Mouse (Mus musculus): ENCODE data around the gene Adam23. TPM values are rescaled to one million over a fixed set of nuclear protein-coding genes. Genes with fewer than 3 reads are reported as not detected.
"Not testable (repeated sequence)": the region's sequence is repeated elsewhere in the genome, so short reads cannot be mapped to it uniquely, and the experiment has no call there.

The Adam23 gene
- polyA plus RNA-seq, 1 experiment from 2014 or later, result 9.2 TPM

GRCm38 (mm10) chr1:63630390-63630789, 184.7 kb downstream of the Adam23 start:
- not testable (repeated sequence) for DNase-seq (ENCODE audit: low spot score); ATAC-seq (ENCODE audit: low FRiP score); H3K4me2 ChIP-seq (replicated peaks; ENCODE audit: low read depth, low read length)

DNA sequence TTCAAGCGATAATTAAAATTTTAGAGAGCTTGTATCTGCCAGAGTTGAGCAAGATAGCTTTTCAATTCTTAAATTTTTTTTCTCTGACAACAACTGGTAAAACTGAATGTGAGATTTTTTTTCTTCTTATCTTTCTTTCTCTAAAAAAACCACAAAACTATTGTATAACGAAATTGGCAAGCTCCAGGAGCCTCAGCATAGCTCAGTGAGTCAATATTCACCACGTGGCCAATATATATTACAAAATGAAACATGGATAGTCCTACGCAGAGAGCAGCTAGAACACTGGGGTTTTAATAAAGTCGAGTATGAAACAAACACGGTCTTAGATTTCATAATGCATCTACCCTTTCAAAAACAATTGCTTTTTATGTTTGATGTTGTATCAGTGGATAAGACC, 194.2 kb downstream of the Adam23 start:
- H3K9me3 ChIP-seq (ENCODE audit: control insufficient read depth, low read length), result no peaks in the 10 kb centered on the region
- no peak overlapping the region for H3K4me2 ChIP-seq (replicated peaks; ENCODE audit: low read depth, low read length)
- no peak for DNase-seq (ENCODE audit: low spot score)
- H3K36me3 ChIP-seq (ENCODE audit: control insufficient read depth, insufficient read depth, low read length), result no peaks in the 10 kb centered on the region
- WGBS, result 78% methylated on average over 6 of the region's 6 CpGs
- no peak overlapping the region for H3K27ac ChIP-seq (ENCODE audit: low read depth, low read length)
- no peak overlapping the region for H3K4me3 ChIP-seq (ENCODE audit: low read depth, low read length)
- H3K27me3 ChIP-seq (ENCODE audit: control insufficient read depth, insufficient read depth, low read length), result no peaks in the 10 kb centered on the region
- no peaks in the 10 kb centered on the region for H3K4me1 ChIP-seq (replicated peaks; ENCODE audit: control insufficient read depth, insufficient read depth, low read length)
- ATAC-seq (ENCODE audit: low FRiP score), result no peak
- no peak overlapping the region for H3K9ac ChIP-seq (ENCODE audit: low read depth, low read length)

More at GRCm38 (mm10) chr1:63630390-63630789, 184.7 kb downstream of the Adam23 start:
- not testable (repeated sequence) for H3K9me3 ChIP-seq (ENCODE audit: control insufficient read depth, low read length); H3K27me3 ChIP-seq (ENCODE audit: control insufficient read depth, insufficient read depth, low read length); H3K9ac ChIP-seq (ENCODE audit: low read depth, low read length); H3K27ac ChIP-seq (ENCODE audit: low read depth, low read length); H3K36me3 ChIP-seq (ENCODE audit: control insufficient read depth, insufficient read depth, low read length); H3K4me1 ChIP-seq (replicated peaks; ENCODE audit: control insufficient read depth, insufficient read depth, low read length); H3K4me3 ChIP-seq (ENCODE audit: low read depth, low read length)

Other genes starting within 250 kb of the Adam23 start
- gene Gpr1, start 231.3 kb upstream of the Adam23 start, polyA plus RNA-seq (2014; fragmentation: Nextera tagmentation; extraction: Ambion mirVana), result 0.08 and 0.27 TPM in 2 replicates
- 16.1 and 24.7 TPM in 2 replicates for gene Zdbf2, start 172.6 kb upstream of the Adam23 start, polyA plus RNA-seq (2014; fragmentation: Nextera tagmentation; extraction: Ambion mirVana)
- not detected in 2 replicates for gene Gm39653, start 170.1 kb downstream of the Adam23 start, polyA plus RNA-seq (2014; fragmentation: Nextera tagmentation; extraction: Ambion mirVana)
- gene Dytn, start 241.0 kb downstream of the Adam23 start, polyA plus RNA-seq (2014; fragmentation: Nextera tagmentation; extraction: Ambion mirVana), result not detected in 2 replicates